Mouse (Mus musculus) stomach, adult 2 months (tissue): ENCODE results near the gene Nmur1. TPM values are rescaled to one million over a fixed set of nuclear protein-coding genes. Genes with fewer than 3 reads are reported as not detected.

Experiments
- polyA plus RNA-seq: library from polyadenylated mRNA; depleted of rRNA; stranded (reverse); fragments of >200 nt; gene quantifications from 2 replicates; pipeline ENCODE4 v1.2.3, GENCODE M21; 2012; rRNA removed

The Nmur1 gene
- polyA plus RNA-seq = 1.4 and 3.6 TPM in 2 replicates

DNA sequence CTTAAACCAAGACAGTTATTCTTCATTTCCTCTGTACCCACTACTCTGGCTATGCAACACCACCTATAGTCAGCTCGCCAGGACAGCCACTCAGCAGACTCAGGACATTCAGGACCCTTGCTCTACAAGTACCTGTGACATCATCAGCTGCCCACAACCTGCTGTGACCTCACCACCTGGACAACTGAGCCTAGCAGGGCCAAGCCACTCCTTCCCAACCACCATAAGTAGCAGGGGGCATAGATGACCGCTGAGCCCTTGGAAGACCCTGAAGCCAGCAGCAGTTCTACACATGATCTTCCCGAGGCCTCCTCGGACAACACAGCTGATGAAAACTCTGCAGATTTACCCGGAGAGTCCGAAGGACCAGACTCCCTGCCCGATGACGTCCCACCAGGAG lies at the start of gene Nmur1, which contains the start of gene Tex44:
TSS of gene Nmur1 (minus strand) at position 101 of the 400 bp plus-strand sequence.
TSS of gene Tex44 (plus strand) at position 202 of the 400 bp plus-strand sequence.

DNA sequence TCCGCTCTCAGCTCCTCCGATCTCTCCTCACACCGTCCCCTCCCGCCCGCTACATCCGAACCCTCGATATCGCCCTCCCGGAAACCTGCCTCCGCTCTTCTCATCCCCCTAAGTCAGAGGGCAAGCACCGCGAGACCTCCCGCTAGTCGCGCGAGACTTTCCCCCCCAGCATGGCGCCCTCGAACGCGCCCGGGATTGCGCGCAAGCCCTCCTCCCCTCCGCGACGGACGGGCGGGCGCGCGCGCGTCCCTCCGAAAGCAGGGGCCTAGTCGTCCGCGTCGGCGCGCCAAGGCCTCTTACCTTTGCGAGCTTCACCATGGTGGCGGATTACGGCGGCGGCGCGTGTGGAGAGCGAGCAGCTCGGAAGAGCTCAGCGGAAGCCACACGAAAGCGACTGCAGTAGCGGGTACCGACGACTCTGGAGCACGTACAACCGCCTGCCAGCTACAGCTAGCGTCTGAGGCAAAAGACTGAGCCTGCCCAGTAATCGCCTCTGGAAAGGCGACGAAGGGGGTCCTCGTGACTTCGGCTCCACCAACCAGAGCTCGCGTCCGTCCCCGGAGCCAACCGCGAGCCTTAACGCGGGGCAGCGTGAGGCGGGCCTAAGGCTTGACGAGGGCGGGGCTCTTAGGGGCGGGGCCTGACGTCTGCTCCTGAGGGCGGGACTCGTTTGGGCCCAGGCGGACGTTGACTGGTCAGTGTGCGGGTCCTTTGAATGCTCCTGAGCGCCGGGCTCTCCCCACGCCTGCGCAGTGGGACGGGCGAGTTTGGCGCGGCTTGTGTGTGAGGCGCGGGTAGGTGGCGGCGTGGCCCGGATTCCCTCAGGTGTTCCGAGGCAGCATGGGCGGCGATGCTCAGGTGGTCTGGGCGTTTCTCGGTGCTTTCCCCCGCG lies 66.9 kb downstream of the Nmur1 start, which contains the start of gene Ncl:
TSS of gene Ncl (minus strand) at position 495 of the 892 bp plus-strand sequence.

Other genes with a start within 250 kb of the Nmur1 start
- 25.7 and 26.5 TPM in 2 replicates for gene B3gnt7, start 123.4 kb downstream of the Nmur1 start, polyA plus RNA-seq
- gene Ncl, start 66.8 kb downstream of the Nmur1 start, polyA plus RNA-seq = 0.99 and 1.4 TPM in 2 replicates
- not detected in 2 replicates for gene Tex44, start 101 bp upstream of the Nmur1 start, polyA plus RNA-seq
- gene Ptma, start 100.5 kb upstream of the Nmur1 start, polyA plus RNA-seq = 726 and 903 TPM in 2 replicates
- gene Pde6d, start 156.4 kb upstream of the Nmur1 start, polyA plus RNA-seq = 3.6 and 4.3 TPM in 2 replicates
- gene Cops7b, start 156.7 kb upstream of the Nmur1 start, polyA plus RNA-seq = 11.1 TPM in 2 replicates
- gene Nppc, start 244.3 kb upstream of the Nmur1 start, polyA plus RNA-seq = 0.13 and 0.69 TPM in 2 replicates